Mouse (Mus musculus): ENCODE data around the gene Grik4. TPM values are rescaled to one million over a fixed set of nuclear protein-coding genes. Genes with fewer than 3 reads are reported as not detected.

Grik4 gene
- total and polyA plus RNA-seq, 2 experiments from 2014 or later: 9.5 to 17.2 TPM

GRCm38 (mm10) chr9:42943057-42943529, 1.2 kb downstream of the Grik4 start:
- no peaks in the 10 kb centered on the region for H3K36me3 ChIP-seq (ENCODE audit: insufficient read depth, low read length)
- peak; percentile 68 for TF ChIP-seq CTCF (IDR thresholded peaks at IDR 0.05)
- H3K9me3 ChIP-seq (ENCODE audit: low read length): no peaks in the 10 kb centered on the region
- ATAC-seq (ENCODE audit: low FRiP score) (peak; percentile 34; the same call in 1 of the 2 replicates), DNase-seq (ENCODE audit: low spot score) (peak; percentile 65)
- H3K4me1 ChIP-seq (ENCODE audit: insufficient read depth, low read length): no peaks in the 10 kb centered on the region
- peak overlapping the region; percentile 78; the same call in 1 of the 2 replicates for H3K27ac ChIP-seq (ENCODE audit: low read depth, low read length)
- H3K4me2 ChIP-seq (ENCODE audit: low read depth, low read length, poor library complexity, severe bottlenecking): peak overlapping the region; percentile 91
- peak overlapping the region; percentile 77 for H3K4me3 ChIP-seq (ENCODE audit: low read depth, low read length)
- H3K9ac ChIP-seq (replicated peaks; ENCODE audit: low read length, poor library complexity, severe bottlenecking): peak overlapping the region; percentile 75
- no peaks in the 10 kb centered on the region for H3K27me3 ChIP-seq (ENCODE audit: insufficient read depth, low read length)
- 3% methylated on average over 6 of the region's 9 CpGs for WGBS

GRCm38 (mm10) chr9:42942148-42942547, 2.1 kb downstream of the Grik4 start:
- no peak overlapping the region; the same call in 1 of the 2 replicates for H3K9ac ChIP-seq (replicated peaks; ENCODE audit: low read length, poor library complexity, severe bottlenecking)
- H3K4me3 ChIP-seq (ENCODE audit: low read depth, low read length): 0 out of 2 replicates have a peak overlapping the region, but pooled peaks have one; percentile 77

GRCm38 (mm10) chr9:42932146-42932545, 12.1 kb downstream of the Grik4 start:
- no peak overlapping the region for H3K4me3 ChIP-seq (ENCODE audit: low read depth, low read length)
- no peak for ATAC-seq (ENCODE audit: low FRiP score)
- H3K4me1 ChIP-seq (ENCODE audit: insufficient read depth, low read length): no peaks in the 10 kb centered on the region
- H3K27ac ChIP-seq (ENCODE audit: low read depth, low read length): no peak overlapping the region
- 64% methylated on average over 7 of the region's 7 CpGs for WGBS
- DNase-seq (ENCODE audit: low spot score): no peak
- H3K9ac ChIP-seq (replicated peaks; ENCODE audit: low read length, poor library complexity, severe bottlenecking): no peak overlapping the region
- no peaks in the 10 kb centered on the region for H3K9me3 ChIP-seq (ENCODE audit: low read length)
- H3K36me3 ChIP-seq (ENCODE audit: insufficient read depth, low read length): no peaks in the 10 kb centered on the region
- no peak overlapping the region for H3K4me2 ChIP-seq (ENCODE audit: low read depth, low read length, poor library complexity, severe bottlenecking)
- no peak for TF ChIP-seq CTCF (IDR thresholded peaks at IDR 0.05)
- H3K27me3 ChIP-seq (ENCODE audit: insufficient read depth, low read length): no peaks in the 10 kb centered on the region

More at GRCm38 (mm10) chr9:42942148-42942547, 2.1 kb downstream of the Grik4 start:
- Histone ChIP-seq H3K27me3 (ENCODE audit: insufficient read depth, low read length) (no peaks in the 10 kb centered on the region), H3K9me3 (ENCODE audit: low read length) (no peaks in the 10 kb centered on the region), H3K36me3 (ENCODE audit: insufficient read depth, low read length) (no peaks in the 10 kb centered on the region), H3K4me2 (ENCODE audit: low read depth, low read length, poor library complexity, severe bottlenecking) (peak overlapping the region; percentile 91), H3K27ac (ENCODE audit: low read depth, low read length) (no peak overlapping the region), H3K4me1 (ENCODE audit: insufficient read depth, low read length) (no peaks in the 10 kb centered on the region)
- 52% methylated on average over 4 of the region's 4 CpGs for WGBS
- no peak for TF ChIP-seq CTCF (IDR thresholded peaks at IDR 0.05)
- ATAC-seq (ENCODE audit: low FRiP score) (no peak), DNase-seq (ENCODE audit: low spot score) (no peak)

GRCm38 (mm10) chr9:42927498-42927897, 16.8 kb downstream of the Grik4 start:
- no peak overlapping the region for H3K9ac ChIP-seq (replicated peaks; ENCODE audit: low read length, poor library complexity, severe bottlenecking)
- no peak overlapping the region for H3K4me2 ChIP-seq (ENCODE audit: low read depth, low read length, poor library complexity, severe bottlenecking)
- no peak for ATAC-seq (ENCODE audit: low FRiP score)
- H3K4me3 ChIP-seq (ENCODE audit: low read depth, low read length): no peak overlapping the region
- no peaks in the 10 kb centered on the region for H3K4me1 ChIP-seq (ENCODE audit: insufficient read depth, low read length)
- H3K36me3 ChIP-seq (ENCODE audit: insufficient read depth, low read length): no peaks in the 10 kb centered on the region
- no peaks in the 10 kb centered on the region for H3K9me3 ChIP-seq (ENCODE audit: low read length)
- no peaks in the 10 kb centered on the region for H3K27me3 ChIP-seq (ENCODE audit: insufficient read depth, low read length)
- no peak for DNase-seq (ENCODE audit: low spot score)
- 74% methylated on average over 10 of the region's 10 CpGs for WGBS
- no peak overlapping the region for H3K27ac ChIP-seq (ENCODE audit: low read depth, low read length)
- no peak for TF ChIP-seq CTCF (IDR thresholded peaks at IDR 0.05)

GRCm38 (mm10) chr9:42926564-42926963, 17.7 kb downstream of the Grik4 start:
- no peaks in the 10 kb centered on the region for H3K9me3 ChIP-seq (ENCODE audit: low read length)
- H3K4me3 ChIP-seq (ENCODE audit: low read depth, low read length): no peak overlapping the region
- H3K9ac ChIP-seq (replicated peaks; ENCODE audit: low read length, poor library complexity, severe bottlenecking): no peak overlapping the region
- H3K4me1 ChIP-seq (ENCODE audit: insufficient read depth, low read length): 0 out of 2 replicates have a peak, but pooled peaks cover 4% of the 10 kb centered on the region
- no peak overlapping the region for H3K27ac ChIP-seq (ENCODE audit: low read depth, low read length)
- no peak for DNase-seq (ENCODE audit: low spot score)
- 91% methylated on average over 6 of the region's 6 CpGs for WGBS
- ATAC-seq (ENCODE audit: low FRiP score): no peak
- no peaks in the 10 kb centered on the region for H3K27me3 ChIP-seq (ENCODE audit: insufficient read depth, low read length)
- H3K4me2 ChIP-seq (ENCODE audit: low read depth, low read length, poor library complexity, severe bottlenecking): no peak overlapping the region
- TF ChIP-seq CTCF (IDR thresholded peaks at IDR 0.05): no peak
- H3K36me3 ChIP-seq (ENCODE audit: insufficient read depth, low read length): no peaks in the 10 kb centered on the region

GRCm38 (mm10) chr9:42921830-42922229, 22.5 kb downstream of the Grik4 start:
- 76% methylated on average over 4 of the region's 4 CpGs for WGBS
- Histone ChIP-seq H3K36me3 (ENCODE audit: insufficient read depth, low read length) (no peaks in the 10 kb centered on the region), H3K9ac (replicated peaks; ENCODE audit: low read length, poor library complexity, severe bottlenecking) (no peak overlapping the region), H3K27me3 (ENCODE audit: insufficient read depth, low read length) (no peaks in the 10 kb centered on the region), H3K4me2 (ENCODE audit: low read depth, low read length, poor library complexity, severe bottlenecking) (no peak overlapping the region), H3K4me3 (ENCODE audit: low read depth, low read length) (no peak overlapping the region), H3K9me3 (ENCODE audit: low read length) (no peaks in the 10 kb centered on the region), H3K27ac (ENCODE audit: low read depth, low read length) (no peak overlapping the region), H3K4me1 (ENCODE audit: insufficient read depth, low read length) (0 out of 2 replicates have a peak, but pooled peaks cover 12% of the 10 kb centered on the region)
- no peak for ATAC-seq (ENCODE audit: low FRiP score)
- no peak for TF ChIP-seq CTCF (IDR thresholded peaks at IDR 0.05)
- DNase-seq (ENCODE audit: low spot score): no peak
